Mouse (Mus musculus) intestine, embryonic 16.5 days (tissue): ENCODE results near the gene Erich4. TPM values are rescaled to one million over a fixed set of nuclear protein-coding genes. Genes with fewer than 3 reads are reported as not detected.

Source experiments
- ATAC-seq: fragments of 200-750 bp; cut with Nextera tagmentation; 2 replicates; pipeline ENCODE4 v1.8.0; 2017; ENCODE audit warnings: moderate TSS enrichment, moderate library complexity
- H3K27ac ChIP-seq: fragments of 300-500 bp; sonication (generic); 2 replicates; pipeline ENCODE4 v1.5.1; 2014; ENCODE audit warnings: mild to moderate bottlenecking, low read length
- H3K27me3 ChIP-seq: fragments of 300-500 bp; sonication (generic); replicated peaks from 2 replicates; pipeline ENCODE4 v1.6.1; 2014; ENCODE audit warnings: low read length, control low read depth, mixed read lengths; ENCODE audit not compliant: control insufficient read depth, insufficient read depth
- H3K36me3 ChIP-seq: fragments of 300-500 bp; sonication (generic); 2 replicates; pipeline ENCODE4 v1.6.1; 2014; ENCODE audit warnings: low read length, control low read depth; ENCODE audit not compliant: control insufficient read depth, insufficient read depth
- H3K4me1 ChIP-seq: fragments of 300-500 bp; sonication (generic); 2 replicates; pipeline ENCODE4 v1.6.1; 2014; ENCODE audit warnings: low read length, control low read depth, mixed read lengths; ENCODE audit not compliant: control insufficient read depth, insufficient read depth
- H3K4me2 ChIP-seq: fragments of 300-500 bp; sonication (generic); 2 replicates; pipeline ENCODE4 v1.6.1; 2014; ENCODE audit warnings: low read depth, low read length, control low read depth
- H3K4me3 ChIP-seq: fragments of 300-500 bp; sonication (generic); 2 replicates; pipeline ENCODE4 v1.5.1; 2014; ENCODE audit warnings: mild to moderate bottlenecking, low read length
- H3K9ac ChIP-seq: fragments of 300-500 bp; sonication (generic); 2 replicates; pipeline ENCODE4 v1.6.1; 2014; ENCODE audit warnings: low read depth, low read length
- H3K9me3 ChIP-seq: fragments of 300-500 bp; sonication (generic); 2 replicates; pipeline ENCODE4 v1.6.1; 2016; ENCODE audit warnings: low read length, control low read depth; ENCODE audit not compliant: control insufficient read depth
- WGBS: fragments of 180-500 bp; shearing (Covaris S2); extraction: QIAGEN DNeasy Blood & Tissue Kit; methylation state at CpG from one replicate; pipeline ENCODE4 v1.1.7; 2014; 5-methylcytosine and 5-hydroxymethylcytosine counted together
- polyA plus RNA-seq: library from polyadenylated mRNA; unstranded; fragments of >200 nt; fragmentation: Nextera tagmentation; extraction: Ambion mirVana; gene quantifications from 2 replicates; pipeline ENCODE4 v1.2.1, GENCODE M21; 2015

Erich4 gene
- polyA plus RNA-seq, 1 experiment from 2014 or later = 31.8 TPM

GRCm38 (mm10) chr7:25614831-25615705, 624 bp downstream of the Erich4 start:
- peak; percentile 39 for ATAC-seq
- H3K27ac ChIP-seq = peak overlapping the region; percentile 82

GRCm38 (mm10) chr7:25614086-25614485, 1.6 kb downstream of the Erich4 start:
- no peak overlapping the region; the same call in 1 of the 2 replicates for H3K4me3 ChIP-seq
- no peaks in the 10 kb centered on the region for H3K27me3 ChIP-seq
- WGBS = 86% methylated on average over 5 of the region's 5 CpGs
- H3K27ac ChIP-seq = no peak overlapping the region
- no peaks in the 10 kb centered on the region for H3K36me3 ChIP-seq
- no peak overlapping the region for H3K9ac ChIP-seq
- H3K9me3 ChIP-seq = no peaks in the 10 kb centered on the region
- ATAC-seq = no peak
- peaks cover 3% of the 10 kb centered on the region; the same call in 1 of the 2 replicates for H3K4me1 ChIP-seq
- no peak overlapping the region for H3K4me2 ChIP-seq

More at GRCm38 (mm10) chr7:25614831-25615705, 624 bp downstream of the Erich4 start:
- H3K4me2 ChIP-seq = peak overlapping the region; percentile 38
- peaks cover 6% of the 10 kb centered on the region; the same call in 1 of the 2 replicates for H3K4me1 ChIP-seq
- 68% methylated on average over 21 of the region's 21 CpGs for WGBS
- H3K4me3 ChIP-seq = peak overlapping the region; percentile 34
- H3K9ac ChIP-seq = peak overlapping the region; percentile 54
- H3K36me3 ChIP-seq = no peaks in the 10 kb centered on the region
- no peaks in the 10 kb centered on the region for H3K9me3 ChIP-seq
- no peaks in the 10 kb centered on the region for H3K27me3 ChIP-seq

- H3K36me3 ChIP-seq = no peaks in the 10 kb centered on the region
- WGBS = 40% methylated on average over 7 of the region's 7 CpGs
- H3K4me3 ChIP-seq = no peak overlapping the region
- no peaks in the 10 kb centered on the region for H3K27me3 ChIP-seq
- 0 out of 2 replicates have a peak, but pooled peaks cover 3% of the 10 kb centered on the region for H3K4me1 ChIP-seq
- no peak overlapping the region for H3K4me2 ChIP-seq
- no peak overlapping the region for H3K27ac ChIP-seq
- no peak for ATAC-seq
- H3K9ac ChIP-seq = no peak overlapping the region
- H3K9me3 ChIP-seq = no peaks in the 10 kb centered on the region
Observed at GRCm38 (mm10) chr7:25611501-25611900, 4.2 kb downstream of the Erich4 start.

GRCm38 (mm10) chr7:25610056-25610455, 5.6 kb downstream of the Erich4 start:
- Histone ChIP-seq H3K27ac (no peak overlapping the region), H3K36me3 (no peaks in the 10 kb centered on the region), H3K9ac (no peak overlapping the region), H3K4me1 (no peaks in the 10 kb centered on the region), H3K27me3 (no peaks in the 10 kb centered on the region), H3K4me3 (no peak overlapping the region), H3K4me2 (no peak overlapping the region), H3K9me3 (no peaks in the 10 kb centered on the region)
- ATAC-seq = no peak
- WGBS = 44% methylated on average over 6 of the region's 6 CpGs

- no peaks in the 10 kb centered on the region for H3K36me3 ChIP-seq
- no peaks in the 10 kb centered on the region for H3K27me3 ChIP-seq
- H3K27ac ChIP-seq = no peak overlapping the region
- H3K4me3 ChIP-seq = no peak overlapping the region
- H3K9ac ChIP-seq = no peak overlapping the region
- H3K4me2 ChIP-seq = no peak overlapping the region
- H3K4me1 ChIP-seq = no peaks in the 10 kb centered on the region
- ATAC-seq = 0 out of 2 replicates have a peak, but pooled peaks have one; percentile 55
- H3K9me3 ChIP-seq = no peaks in the 10 kb centered on the region
- WGBS = 74% methylated on average over 2 of the region's 2 CpGs
Observed at GRCm38 (mm10) chr7:25607196-25607595, 8.5 kb downstream of the Erich4 start.

GRCm38 (mm10) chr7:25606625-25607063, 9.0 kb downstream of the Erich4 start:
- H3K27me3 ChIP-seq = no peaks in the 10 kb centered on the region
- 80% methylated on average over 4 of the region's 4 CpGs for WGBS
- no peaks in the 10 kb centered on the region for H3K4me1 ChIP-seq
- no peak overlapping the region for H3K4me3 ChIP-seq
- no peak overlapping the region for H3K9ac ChIP-seq
- H3K27ac ChIP-seq = no peak overlapping the region
- ATAC-seq = no peak
- no peaks in the 10 kb centered on the region for H3K9me3 ChIP-seq
- no peak overlapping the region for H3K4me2 ChIP-seq
- no peaks in the 10 kb centered on the region for H3K36me3 ChIP-seq

- H3K27ac ChIP-seq = no peak overlapping the region
- no peak overlapping the region for H3K4me2 ChIP-seq
- H3K4me3 ChIP-seq = no peak overlapping the region
- ATAC-seq = no peak
- H3K9me3 ChIP-seq = no peaks in the 10 kb centered on the region
- no peaks in the 10 kb centered on the region for H3K36me3 ChIP-seq
- no peak overlapping the region for H3K9ac ChIP-seq
- H3K27me3 ChIP-seq = no peaks in the 10 kb centered on the region
- H3K4me1 ChIP-seq = no peaks in the 10 kb centered on the region
- 85% methylated on average over 16 of the region's 16 CpGs for WGBS
Observed at GRCm38 (mm10) chr7:25601346-25601745, 14.3 kb downstream of the Erich4 start.

GRCm38 (mm10) chr7:25600666-25601065, 15.0 kb downstream of the Erich4 start:
- no peak overlapping the region for H3K4me3 ChIP-seq
- H3K4me1 ChIP-seq = no peaks in the 10 kb centered on the region
- no peak for ATAC-seq
- H3K9ac ChIP-seq = no peak overlapping the region
- no peaks in the 10 kb centered on the region for H3K36me3 ChIP-seq
- H3K9me3 ChIP-seq = no peaks in the 10 kb centered on the region
- H3K27ac ChIP-seq = no peak overlapping the region
- H3K4me2 ChIP-seq = no peak overlapping the region
- H3K27me3 ChIP-seq = no peaks in the 10 kb centered on the region
- WGBS = 83% methylated on average over 11 of the region's 11 CpGs

GRCm38 (mm10) chr7:25599663-25600062, 16.0 kb downstream of the Erich4 start:
- no peak for ATAC-seq
- no peaks in the 10 kb centered on the region for H3K9me3 ChIP-seq
- H3K9ac ChIP-seq = no peak overlapping the region
- no peaks in the 10 kb centered on the region for H3K27me3 ChIP-seq
- H3K4me3 ChIP-seq = no peak overlapping the region
- H3K27ac ChIP-seq = no peak overlapping the region
- 12% methylated on average over 10 of the region's 10 CpGs for WGBS
- no peak overlapping the region for H3K4me2 ChIP-seq
- H3K4me1 ChIP-seq = no peaks in the 10 kb centered on the region
- no peaks in the 10 kb centered on the region for H3K36me3 ChIP-seq
